Mouse (Mus musculus): ENCODE measurements around the gene Olfr73. TPM values are rescaled to one million over a fixed set of nuclear protein-coding genes. Genes with fewer than 3 reads are reported as not detected.
"Not testable (repeated sequence)": the region's sequence is repeated elsewhere in the genome, so short reads cannot be mapped to it uniquely, and the experiment has no call there.

Gene Olfr73
- not detected in 2 replicates for polyA plus RNA-seq (2012; rRNA removed)

DNA sequence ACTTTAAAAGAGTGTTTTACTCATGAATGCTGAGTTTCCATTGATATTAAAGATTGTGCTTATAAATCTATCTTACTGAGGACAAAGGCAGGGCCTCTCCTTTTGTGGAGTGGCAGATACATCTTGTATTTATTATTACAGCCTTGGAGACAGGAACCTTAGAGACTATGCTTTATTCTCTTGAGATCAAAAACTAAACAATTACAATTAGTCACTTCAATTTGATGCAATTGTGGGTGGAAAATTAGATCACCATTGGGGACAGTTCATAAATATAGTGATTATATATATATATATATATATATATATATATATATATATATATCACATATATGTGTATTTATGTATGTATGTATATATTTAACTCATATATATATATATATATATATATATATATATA lies at the start of gene Olfr73:
Gene Olfr73 (minus strand): TSS at position 101 of the 400 bp plus-strand sequence.
- Histone ChIP-seq H3K4me1 (ENCODE audit: control insufficient read depth, insufficient read depth, insufficient read length) (no peaks in the 10 kb centered on the region), H3K27me3 (ENCODE audit: control insufficient read depth, insufficient read depth, low read length) (no peaks in the 10 kb centered on the region), H3K4me3 (ENCODE audit: extremely low read depth, insufficient read depth, insufficient read length) (no peak within 1 kb of the TSS), H3K27ac (ENCODE audit: insufficient read depth, low read length) (no peak within 1 kb of the TSS), H3K36me3 (ENCODE audit: control insufficient read depth, insufficient read depth, low read length) (no peaks in the 10 kb centered on the region)
- DNase-seq (ENCODE audit: low read depth in 1 of 2, low spot score in 2 of 2), result no peak
- TF ChIP-seq CTCF (IDR thresholded peaks at IDR 0.05; ENCODE audit: extremely low read depth, insufficient read depth, insufficient read length, insufficient replicate concordance), result no peak
- TF ChIP-seq POLR2A (IDR thresholded peaks at IDR 0.05; ENCODE audit: low read depth, low read length), result no peak

GRCm38 (mm10) chr2:88071730-88072129 lies 34.2 kb upstream of the Olfr73 start, which contains the start of gene Olfr1163:
Gene Olfr1163 (minus strand): TSS chr2:88071830.
- H3K36me3 ChIP-seq (ENCODE audit: control insufficient read depth, insufficient read depth, low read length), result no peaks in the 10 kb centered on the region
- TF ChIP-seq POLR2A (IDR thresholded peaks at IDR 0.05; ENCODE audit: low read depth, low read length), result no peak
- no peak for TF ChIP-seq CTCF (IDR thresholded peaks at IDR 0.05; ENCODE audit: extremely low read depth, insufficient read depth, insufficient read length, insufficient replicate concordance)
- H3K27me3 ChIP-seq (ENCODE audit: control insufficient read depth, insufficient read depth, low read length), result no peaks in the 10 kb centered on the region
- H3K4me1 ChIP-seq (ENCODE audit: control insufficient read depth, insufficient read depth, insufficient read length), result no peaks in the 10 kb centered on the region
- no peak for DNase-seq (ENCODE audit: low read depth in 1 of 2, low spot score in 2 of 2)
- H3K4me3 ChIP-seq (ENCODE audit: extremely low read depth, insufficient read depth, insufficient read length), result no peak within 1 kb of the TSS
- no peak within 1 kb of the TSS for H3K27ac ChIP-seq (ENCODE audit: insufficient read depth, low read length)

- Histone ChIP-seq H3K4me3 (ENCODE audit: extremely low read depth, insufficient read depth, insufficient read length) (no peak overlapping the region), H3K27me3 (ENCODE audit: control insufficient read depth, insufficient read depth, low read length) (no peaks in the 10 kb centered on the region), H3K27ac (ENCODE audit: insufficient read depth, low read length) (no peak overlapping the region), H3K36me3 (ENCODE audit: control insufficient read depth, insufficient read depth, low read length) (no peaks in the 10 kb centered on the region), H3K4me1 (ENCODE audit: control insufficient read depth, insufficient read depth, insufficient read length) (no peaks in the 10 kb centered on the region)
- WGBS, result 84% methylated on average over 2 of the region's 2 CpGs
- DNase-seq (ENCODE audit: low read depth in 1 of 2, low spot score in 2 of 2), result no peak
- TF ChIP-seq POLR2A (IDR thresholded peaks at IDR 0.05; ENCODE audit: low read depth, low read length), result no peak
- TF ChIP-seq CTCF (IDR thresholded peaks at IDR 0.05; ENCODE audit: extremely low read depth, insufficient read depth, insufficient read length, insufficient replicate concordance), result no peak
Observed at GRCm38 (mm10) chr2:88063587-88063986, 26.1 kb upstream of the Olfr73 start.

DNA sequence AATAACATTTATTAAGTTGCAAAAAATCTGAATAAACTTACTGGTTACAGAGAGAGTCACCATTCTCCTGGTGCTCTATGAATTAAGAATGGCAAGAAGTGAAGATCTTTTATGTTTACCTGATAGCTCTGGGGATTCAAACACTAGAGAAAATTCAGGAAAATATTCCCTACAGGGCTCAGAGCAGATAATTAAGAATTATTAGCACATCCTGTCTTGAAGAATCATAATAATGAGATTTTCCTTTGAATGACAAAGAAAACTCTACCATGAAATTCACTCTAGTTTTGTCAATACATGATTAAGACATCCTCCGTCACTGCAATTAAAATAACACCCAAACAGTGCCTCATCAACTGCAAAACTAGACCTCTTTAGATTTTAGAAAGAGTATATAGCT lies 13.5 kb upstream of the Olfr73 start, which contains the start of gene Olfr1162:
Gene Olfr1162 (minus strand): TSS at position 101 of the 400 bp plus-strand sequence.
- Histone ChIP-seq H3K27ac (ENCODE audit: insufficient read depth, low read length) (no peak within 1 kb of the TSS), H3K4me3 (ENCODE audit: extremely low read depth, insufficient read depth, insufficient read length) (no peak within 1 kb of the TSS), H3K36me3 (ENCODE audit: control insufficient read depth, insufficient read depth, low read length) (no peaks in the 10 kb centered on the region), H3K27me3 (ENCODE audit: control insufficient read depth, insufficient read depth, low read length) (no peaks in the 10 kb centered on the region), H3K4me1 (ENCODE audit: control insufficient read depth, insufficient read depth, insufficient read length) (no peaks in the 10 kb centered on the region)
- TF ChIP-seq POLR2A (IDR thresholded peaks at IDR 0.05; ENCODE audit: low read depth, low read length), result no peak
- TF ChIP-seq CTCF (IDR thresholded peaks at IDR 0.05; ENCODE audit: extremely low read depth, insufficient read depth, insufficient read length, insufficient replicate concordance), result no peak
- no peak for DNase-seq (ENCODE audit: low read depth in 1 of 2, low spot score in 2 of 2)
- WGBS, result 77% methylated on average over 1 of the region's 1 CpGs

- not testable (repeated sequence) for H3K27ac ChIP-seq (ENCODE audit: insufficient read depth, low read length); H3K4me3 ChIP-seq (ENCODE audit: extremely low read depth, insufficient read depth, insufficient read length); H3K27me3 ChIP-seq (ENCODE audit: control insufficient read depth, insufficient read depth, low read length); H3K36me3 ChIP-seq (ENCODE audit: control insufficient read depth, insufficient read depth, low read length); DNase-seq (ENCODE audit: low read depth in 1 of 2, low spot score in 2 of 2); H3K4me1 ChIP-seq (ENCODE audit: control insufficient read depth, insufficient read depth, insufficient read length)
- 85% methylated on average over 1 of the region's 1 CpGs for WGBS
Observed at GRCm38 (mm10) chr2:88022474-88022873, 15.0 kb downstream of the Olfr73 start, which contains the start of gene Olfr1161. Gene Olfr1161 (plus strand): TSS chr2:88022774.

GRCm38 (mm10) chr2:88007515-88008318 lies 29.8 kb downstream of the Olfr73 start, which contains the start of gene Olfr1160:
Gene Olfr1160 (minus strand): TSS chr2:88008268.
- Histone ChIP-seq H3K27ac (ENCODE audit: insufficient read depth, low read length) (no peak within 1 kb of the TSS), H3K27me3 (ENCODE audit: control insufficient read depth, insufficient read depth, low read length) (no peaks in the 10 kb centered on the region), H3K4me1 (ENCODE audit: control insufficient read depth, insufficient read depth, insufficient read length) (no peaks in the 10 kb centered on the region), H3K36me3 (ENCODE audit: control insufficient read depth, insufficient read depth, low read length) (no peaks in the 10 kb centered on the region), H3K4me3 (ENCODE audit: extremely low read depth, insufficient read depth, insufficient read length) (no peak within 1 kb of the TSS; the same call in 1 of the 2 replicates)
- TF ChIP-seq POLR2A (IDR thresholded peaks at IDR 0.05; ENCODE audit: low read depth, low read length), result no peak
- no peak for DNase-seq (ENCODE audit: low read depth in 1 of 2, low spot score in 2 of 2)

- no peaks in the 10 kb centered on the region for H3K36me3 ChIP-seq (ENCODE audit: control insufficient read depth, insufficient read depth, low read length)
- H3K4me3 ChIP-seq (ENCODE audit: extremely low read depth, insufficient read depth, insufficient read length), result no peak within 1 kb of the TSS
- no peaks in the 10 kb centered on the region for H3K27me3 ChIP-seq (ENCODE audit: control insufficient read depth, insufficient read depth, low read length)
- no peak within 1 kb of the TSS for H3K27ac ChIP-seq (ENCODE audit: insufficient read depth, low read length)
- TF ChIP-seq POLR2A (IDR thresholded peaks at IDR 0.05; ENCODE audit: low read depth, low read length) (no peak), CTCF (IDR thresholded peaks at IDR 0.05; ENCODE audit: extremely low read depth, insufficient read depth, insufficient read length, insufficient replicate concordance) (no peak)
- no peaks in the 10 kb centered on the region for H3K4me1 ChIP-seq (ENCODE audit: control insufficient read depth, insufficient read depth, insufficient read length)
- no peak for DNase-seq (ENCODE audit: low read depth in 1 of 2, low spot score in 2 of 2)
Observed at GRCm38 (mm10) chr2:87989813-87990212, 47.7 kb downstream of the Olfr73 start, which contains the start of gene Olfr1158. Gene Olfr1158 (plus strand): TSS chr2:87990113.

Other genes with a start within 250 kb of the Olfr73 start
- not detected in 2 replicates for gene Olfr1143, start 237.1 kb downstream of the Olfr73 start, polyA plus RNA-seq (2012; rRNA removed)
- not detected in 2 replicates for gene Olfr1145, start 227.9 kb downstream of the Olfr73 start, polyA plus RNA-seq (2012; rRNA removed)
- gene Olfr1148, start 207.2 kb downstream of the Olfr73 start, polyA plus RNA-seq (2012; rRNA removed), result not detected in 2 replicates
- not detected in 2 replicates for gene Olfr1150-ps1, start 193.7 kb downstream of the Olfr73 start, polyA plus RNA-seq (2012; rRNA removed)
- not detected in 2 replicates for gene Olfr1151, start 181.8 kb downstream of the Olfr73 start, polyA plus RNA-seq (2012; rRNA removed)
- gene Olfr1152, start 171.2 kb downstream of the Olfr73 start, polyA plus RNA-seq (2012; rRNA removed), result not detected in 2 replicates
- gene Olfr1153, start 142.7 kb downstream of the Olfr73 start, polyA plus RNA-seq (2012; rRNA removed), result not detected in 2 replicates
- gene Olfr1154, start 132.5 kb downstream of the Olfr73 start, polyA plus RNA-seq (2012; rRNA removed), result not detected in 2 replicates
- gene Olfr1155, start 92.6 kb downstream of the Olfr73 start, polyA plus RNA-seq (2012; rRNA removed), result not detected in 2 replicates
- not detected in 2 replicates for gene Olfr1156, start 84.6 kb downstream of the Olfr73 start, polyA plus RNA-seq (2012; rRNA removed)
- not detected in 2 replicates for gene Olfr1157, start 69.4 kb downstream of the Olfr73 start, polyA plus RNA-seq (2012; rRNA removed)
- not detected in 2 replicates for gene Olfr74, start 63.0 kb downstream of the Olfr73 start, polyA plus RNA-seq (2012; rRNA removed)
- not detected in 2 replicates for gene Olfr1158, start 47.6 kb downstream of the Olfr73 start, polyA plus RNA-seq (2012; rRNA removed)
- gene Olfr1160, start 29.4 kb downstream of the Olfr73 start, polyA plus RNA-seq (2012; rRNA removed), result not detected in 2 replicates
- not detected in 2 replicates for gene Olfr1161, start 14.9 kb downstream of the Olfr73 start, polyA plus RNA-seq (2012; rRNA removed)
- gene Olfr1162, start 13.4 kb upstream of the Olfr73 start, polyA plus RNA-seq (2012; rRNA removed), result not detected in 2 replicates
- not detected in 2 replicates for gene Olfr1163, start 34.1 kb upstream of the Olfr73 start, polyA plus RNA-seq (2012; rRNA removed)
- gene Olfr1164, start 56.3 kb upstream of the Olfr73 start, polyA plus RNA-seq (2012; rRNA removed), result not detected in 2 replicates
- not detected in 2 replicates for gene Olfr1166, start 90.6 kb upstream of the Olfr73 start, polyA plus RNA-seq (2012; rRNA removed)
- gene Olfr1167, start 117.5 kb upstream of the Olfr73 start, polyA plus RNA-seq (2012; rRNA removed), result not detected in 2 replicates
- not detected in 2 replicates for gene Olfr1168, start 144.2 kb upstream of the Olfr73 start, polyA plus RNA-seq (2012; rRNA removed)
- gene Olfr1170, start 190.6 kb upstream of the Olfr73 start, polyA plus RNA-seq (2012; rRNA removed), result not detected in 2 replicates
- gene Olfr1173, start 242.2 kb upstream of the Olfr73 start, polyA plus RNA-seq (2012; rRNA removed), result not detected in 2 replicates